Mouse (Mus musculus) liver, embryonic 14 days (tissue): ENCODE measurements around the gene Fen1. TPM values are rescaled to one million over a fixed set of nuclear protein-coding genes. Genes with fewer than 3 reads are reported as not detected.

Experiments used
- polyA plus RNA-seq: library from polyadenylated mRNA; depleted of rRNA; stranded (reverse); fragments of >200 nt; gene quantifications from 2 replicates; pipeline ENCODE4 v1.2.3, GENCODE M21; 2012; rRNA removed

Gene Fen1
- polyA plus RNA-seq, result 70.1 and 84.8 TPM in 2 replicates

DNA sequence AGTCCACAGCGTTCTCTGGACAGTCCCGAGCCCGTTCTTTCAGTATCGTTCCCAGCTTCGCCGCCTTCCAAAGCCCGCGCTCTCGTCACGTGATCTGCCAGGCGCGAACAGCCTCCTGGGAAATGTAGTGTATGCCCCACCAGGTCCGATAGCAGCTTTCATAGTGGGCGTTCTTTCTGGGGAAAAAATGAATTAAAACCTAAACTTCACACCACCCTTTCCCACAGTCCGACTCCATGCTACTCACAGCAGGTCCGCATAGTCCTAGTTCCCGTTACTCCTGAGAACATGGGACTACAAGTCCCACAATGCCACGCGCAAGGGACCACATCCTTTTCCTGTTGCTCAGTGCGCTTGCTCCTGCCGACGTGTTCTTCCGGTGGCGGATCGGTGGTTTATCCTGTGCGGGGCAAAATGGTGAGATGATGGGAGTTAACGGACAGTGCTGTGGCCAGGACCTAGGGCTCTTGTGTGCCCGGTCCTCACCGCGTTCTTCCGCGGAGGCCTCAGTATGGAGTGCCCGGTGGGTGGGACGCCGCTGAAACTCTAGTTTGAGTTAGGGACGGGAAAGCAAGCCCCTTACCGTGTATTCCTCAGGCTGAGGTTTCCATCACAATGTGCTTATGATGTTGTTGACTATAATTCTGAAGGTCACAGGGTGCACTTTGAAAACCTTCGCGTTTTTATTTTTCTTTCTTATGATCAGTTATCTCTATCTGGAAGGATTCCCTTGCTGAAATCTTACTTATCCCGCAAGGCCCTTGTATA is at the start of gene Fen1, which contains the start of gene Tmem258:
TSS of gene Fen1 (minus strand) at position 322 of the 768 bp plus-strand sequence.
TSS of gene Tmem258 (plus strand) at position 167 of the 768 bp plus-strand sequence.

DNA sequence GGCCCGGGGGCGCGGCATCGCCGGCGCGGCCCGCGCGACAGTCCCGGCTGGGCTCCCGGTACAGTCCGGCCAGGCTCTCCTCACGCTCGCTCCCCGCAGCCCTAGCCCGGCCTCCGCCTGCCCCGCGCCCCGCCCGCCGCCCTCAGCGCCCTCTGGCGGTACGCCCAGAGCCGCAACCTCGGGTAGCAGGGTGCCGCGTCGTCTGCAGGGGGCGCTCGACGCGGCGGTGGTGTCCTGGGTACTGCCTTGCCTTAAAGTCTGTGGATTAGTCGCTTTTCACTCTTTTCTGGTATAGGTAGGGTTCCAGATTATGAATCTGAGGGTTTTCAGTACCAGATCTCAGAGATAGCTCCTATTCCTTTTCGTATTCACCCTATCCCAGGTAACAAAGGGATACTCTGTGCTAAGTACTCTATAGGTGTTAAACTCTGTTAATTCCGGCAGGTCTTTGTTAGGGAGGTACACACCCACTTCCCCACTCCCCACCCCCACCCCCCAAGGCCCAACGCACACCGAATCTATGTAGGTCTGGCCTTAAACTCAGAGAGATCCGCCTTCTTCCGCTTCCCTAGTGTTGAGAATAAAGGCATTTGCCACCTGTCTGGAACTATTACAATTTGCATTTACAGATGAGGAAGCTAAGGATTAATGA is 36.8 kb upstream of the Fen1 start, which contains the start of gene Myrf:
TSS of gene Myrf (minus strand) at position 95 of the 652 bp plus-strand sequence.

DNA sequence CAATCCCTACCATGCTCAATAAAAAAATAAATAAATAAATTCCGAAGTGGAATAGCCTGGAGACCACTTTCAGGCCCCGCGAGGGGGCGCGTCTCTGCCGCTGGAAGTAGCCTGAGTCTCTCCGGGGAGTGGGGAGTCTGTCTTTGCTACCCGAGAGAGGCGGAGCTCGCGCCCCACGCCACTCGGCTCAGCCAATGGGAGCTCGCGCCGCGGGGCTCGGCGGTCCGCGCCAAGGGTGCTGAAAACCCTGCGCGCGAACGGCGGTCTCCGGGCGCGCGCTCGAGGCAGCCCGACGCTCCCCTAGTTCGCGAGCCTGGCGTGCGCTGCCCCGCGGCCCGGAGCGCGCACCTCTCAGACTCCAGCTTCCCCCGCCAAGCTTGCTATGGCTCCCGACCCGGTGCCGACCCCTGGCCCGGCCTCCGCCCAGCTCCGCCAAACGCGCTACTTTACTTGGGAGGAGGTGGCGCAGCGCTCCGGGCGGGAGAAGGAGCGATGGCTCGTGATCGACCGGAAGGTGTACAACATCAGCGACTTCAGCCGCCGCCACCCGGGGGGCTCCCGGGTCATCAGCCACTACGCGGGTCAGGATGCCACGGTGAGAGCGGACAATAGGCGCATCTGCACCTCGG is 21.2 kb downstream of the Fen1 start, which contains the start of gene Fads1:
TSS of gene Fads1 (plus strand) at position 219 of the 629 bp plus-strand sequence.

Other genes starting within 250 kb of the Fen1 start
- gene Fth1, start 223.6 kb downstream of the Fen1 start, polyA plus RNA-seq, result 1,480 and 1,744 TPM in 2 replicates
- 0.02 and 0.05 TPM in 2 replicates for gene Best1, start 202.5 kb downstream of the Fen1 start, polyA plus RNA-seq
- 99.0 and 121 TPM in 2 replicates for gene Rab3il1, start 202.5 kb downstream of the Fen1 start, polyA plus RNA-seq
- gene Fads3, start 162.6 kb downstream of the Fen1 start, polyA plus RNA-seq, result 6.2 and 8.6 TPM in 2 replicates
- gene Fads2, start 102.4 kb downstream of the Fen1 start, polyA plus RNA-seq, result 37.6 and 41.0 TPM in 2 replicates
- gene Fads1, start 21.3 kb downstream of the Fen1 start, polyA plus RNA-seq, result 30.4 and 33.9 TPM in 2 replicates
- gene Tmem258, start 155 bp downstream of the Fen1 start, polyA plus RNA-seq, result 77.9 and 80.6 TPM in 2 replicates
- gene Myrf, start 36.6 kb upstream of the Fen1 start, polyA plus RNA-seq, result 4.8 and 5.8 TPM in 2 replicates
- 0.33 TPM in 2 replicates for gene Dagla, start 100.7 kb upstream of the Fen1 start, polyA plus RNA-seq
- 0.22 and 0.27 TPM in 2 replicates for gene Syt7, start 184.9 kb upstream of the Fen1 start, polyA plus RNA-seq